Mouse (Mus musculus): ENCODE data around the gene Arhgap4. TPM values are rescaled to one million over a fixed set of nuclear protein-coding genes. Genes with fewer than 3 reads are reported as not detected.

Arhgap4 gene
- polyA plus RNA-seq (2014; fragmentation: Nextera tagmentation; extraction: Ambion mirVana) = 1.7 and 2.1 TPM in 2 replicates

DNA sequence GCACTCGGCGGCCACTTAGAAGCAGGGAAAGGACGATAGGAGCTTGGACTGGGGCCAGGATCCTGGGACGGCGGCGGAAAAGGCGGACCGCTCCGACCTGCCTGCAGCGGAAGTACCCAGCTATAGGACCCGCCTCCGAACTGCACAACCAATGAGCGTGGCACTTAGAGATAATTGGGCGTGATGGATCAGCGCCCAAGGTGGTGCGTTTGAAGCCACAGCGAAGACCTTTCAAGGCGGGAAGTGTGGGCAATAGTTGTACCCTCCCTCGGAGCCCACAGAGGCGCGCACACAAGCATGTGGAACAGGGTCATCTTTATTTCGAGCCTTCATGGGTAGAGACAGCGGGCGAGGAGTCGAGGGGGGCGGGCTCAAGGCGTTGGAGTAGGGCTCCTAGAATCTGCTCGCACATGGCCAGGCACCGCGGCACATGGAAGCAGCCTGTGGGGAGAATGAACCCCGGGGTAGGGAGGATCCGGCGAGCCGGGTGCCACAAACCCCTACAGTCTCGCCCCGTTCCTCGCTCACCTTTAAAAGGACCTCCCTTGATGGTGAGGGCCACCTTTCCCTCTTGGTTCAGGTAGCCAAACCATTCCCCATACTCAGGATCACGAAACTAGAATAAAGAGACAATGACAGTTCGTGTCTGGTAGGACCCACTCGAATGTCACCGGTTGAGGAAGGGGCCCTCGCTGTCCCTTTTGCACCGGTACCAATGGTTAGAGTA is at the start of gene Arhgap4, which contains the start of gene Naa10:
Gene Arhgap4 (minus strand): TSS at position 48 of the 727 bp plus-strand sequence.
Gene Naa10 (minus strand): TSS at position 122 of the 727 bp plus-strand sequence.
- Histone ChIP-seq H3K4me2 (peak within 1 kb of the TSS; percentile 64), H3K27me3 (ENCODE audit: control insufficient read depth, insufficient read depth, low read length) (no peaks in the 10 kb centered on the region), H3K4me1 (ENCODE audit: control insufficient read depth, insufficient read depth, low read length) (no peaks in the 10 kb centered on the region; the same call in 1 of the 2 replicates), H3K9ac (ENCODE audit: low read length) (peak within 1 kb of the TSS; percentile 72), H3K9me3 (ENCODE audit: control insufficient read depth, low read length) (no peaks in the 10 kb centered on the region), H3K36me3 (ENCODE audit: control insufficient read depth, insufficient read depth, low read length) (no peaks in the 10 kb centered on the region; the same call in none of the 2 replicates), H3K27ac (ENCODE audit: low read depth, low read length) (peak within 1 kb of the TSS; percentile 61), H3K4me3 (ENCODE audit: low read depth, low read length) (peak within 1 kb of the TSS; percentile 52)
- whole genome bisulfite sequencing = 15% methylated on average over 43 of the region's 43 CpGs
- DNase-seq (ENCODE audit: low spot score, missing footprints) (peak; percentile 94), ATAC-seq (ENCODE audit: low FRiP score) (peak; percentile 98)

DNA sequence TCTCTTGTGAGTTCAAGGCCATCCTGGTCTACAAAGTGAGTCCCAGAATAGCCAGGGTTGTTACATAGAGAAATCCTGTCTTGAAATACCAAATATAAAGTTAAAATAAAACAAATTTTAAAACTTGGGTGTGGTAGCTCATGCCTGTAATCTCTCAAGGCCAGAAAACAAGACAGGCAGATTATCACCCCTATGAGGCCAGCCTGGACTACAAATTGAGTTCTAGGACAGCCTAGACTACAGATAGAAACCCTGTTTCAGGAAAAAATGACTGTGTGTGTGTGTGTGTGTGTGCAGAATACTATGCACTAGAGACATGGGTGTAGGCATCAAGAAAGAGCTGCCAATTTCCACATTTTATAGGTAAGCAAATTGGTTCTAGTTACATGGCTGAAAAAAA is 49.1 kb upstream of the Arhgap4 start:
- H3K4me2 ChIP-seq = no peak overlapping the region
- H3K9ac ChIP-seq (ENCODE audit: low read length) = no peak overlapping the region
- ATAC-seq (ENCODE audit: low FRiP score) = no peak
- no peaks in the 10 kb centered on the region for H3K36me3 ChIP-seq (ENCODE audit: control insufficient read depth, insufficient read depth, low read length)
- H3K27ac ChIP-seq (ENCODE audit: low read depth, low read length) = no peak overlapping the region
- no peaks in the 10 kb centered on the region for H3K9me3 ChIP-seq (ENCODE audit: control insufficient read depth, low read length)
- H3K4me1 ChIP-seq (ENCODE audit: control insufficient read depth, insufficient read depth, low read length) = 0 out of 2 replicates have a peak, but pooled peaks cover 2% of the 10 kb centered on the region
- DNase-seq (ENCODE audit: low spot score, missing footprints) = no peak
- no peaks in the 10 kb centered on the region for H3K27me3 ChIP-seq (ENCODE audit: control insufficient read depth, insufficient read depth, low read length)
- H3K4me3 ChIP-seq (ENCODE audit: low read depth, low read length) = no peak overlapping the region

DNA sequence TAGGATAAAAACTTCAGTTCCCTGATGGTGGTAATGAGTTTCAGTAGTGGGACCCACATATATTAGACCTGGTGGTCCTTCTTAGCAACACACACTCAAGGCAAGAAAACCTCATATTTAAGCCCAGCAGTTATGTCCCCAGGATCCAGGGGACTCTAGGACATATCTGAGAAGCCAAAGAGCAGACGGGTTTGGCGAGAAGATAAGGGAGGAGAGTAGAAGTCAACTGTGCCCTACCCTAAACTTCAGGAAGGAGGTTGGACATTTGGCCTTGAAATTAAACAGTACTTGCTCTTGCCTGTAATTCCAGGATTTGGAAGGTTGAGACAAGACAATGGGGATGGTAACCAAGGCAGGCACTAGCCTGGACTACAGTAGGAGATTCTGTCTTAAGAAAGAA is 48.1 kb upstream of the Arhgap4 start:
- no peak for ATAC-seq (ENCODE audit: low FRiP score)
- Histone ChIP-seq H3K27me3 (ENCODE audit: control insufficient read depth, insufficient read depth, low read length) (no peaks in the 10 kb centered on the region), H3K9ac (ENCODE audit: low read length) (no peak overlapping the region), H3K4me1 (ENCODE audit: control insufficient read depth, insufficient read depth, low read length) (0 out of 2 replicates have a peak, but pooled peaks cover 2% of the 10 kb centered on the region), H3K27ac (ENCODE audit: low read depth, low read length) (no peak overlapping the region), H3K9me3 (ENCODE audit: control insufficient read depth, low read length) (no peaks in the 10 kb centered on the region), H3K4me2 (no peak overlapping the region), H3K4me3 (ENCODE audit: low read depth, low read length) (no peak overlapping the region), H3K36me3 (ENCODE audit: control insufficient read depth, insufficient read depth, low read length) (no peaks in the 10 kb centered on the region)
- no peak for DNase-seq (ENCODE audit: low spot score, missing footprints)
- WGBS = 88% methylated on average over 2 of the region's 2 CpGs

DNA sequence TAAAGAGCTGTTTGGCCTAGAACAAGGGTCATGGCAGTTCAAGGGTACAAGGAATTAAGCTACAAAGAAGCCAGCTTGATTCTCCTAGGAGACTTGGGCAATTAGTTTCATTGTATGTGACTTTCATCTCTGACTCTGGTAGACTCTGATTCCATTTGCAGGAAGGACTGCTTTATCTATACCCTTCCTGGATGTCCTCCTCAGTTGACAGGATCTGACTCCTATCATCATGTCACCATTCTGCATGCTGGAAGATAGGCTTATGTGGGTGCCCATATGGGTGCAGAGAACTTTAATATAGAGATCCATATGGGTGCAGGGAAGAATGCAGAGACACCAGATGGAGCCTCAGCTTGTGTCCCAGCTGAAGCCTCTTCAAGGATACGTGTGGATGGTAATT is 47.5 kb upstream of the Arhgap4 start:
- H3K27ac ChIP-seq (ENCODE audit: low read depth, low read length) = no peak overlapping the region
- no peaks in the 10 kb centered on the region for H3K9me3 ChIP-seq (ENCODE audit: control insufficient read depth, low read length)
- H3K4me3 ChIP-seq (ENCODE audit: low read depth, low read length) = no peak overlapping the region
- no peak overlapping the region for H3K9ac ChIP-seq (ENCODE audit: low read length)
- 100% methylated on average over 1 of the region's 1 CpGs for WGBS
- no peak for ATAC-seq (ENCODE audit: low FRiP score)
- peaks cover 7% of the 10 kb centered on the region for H3K4me1 ChIP-seq (ENCODE audit: control insufficient read depth, insufficient read depth, low read length)
- H3K36me3 ChIP-seq (ENCODE audit: control insufficient read depth, insufficient read depth, low read length) = no peaks in the 10 kb centered on the region
- H3K27me3 ChIP-seq (ENCODE audit: control insufficient read depth, insufficient read depth, low read length) = no peaks in the 10 kb centered on the region
- no peak for DNase-seq (ENCODE audit: low spot score, missing footprints)
- H3K4me2 ChIP-seq = no peak overlapping the region

DNA sequence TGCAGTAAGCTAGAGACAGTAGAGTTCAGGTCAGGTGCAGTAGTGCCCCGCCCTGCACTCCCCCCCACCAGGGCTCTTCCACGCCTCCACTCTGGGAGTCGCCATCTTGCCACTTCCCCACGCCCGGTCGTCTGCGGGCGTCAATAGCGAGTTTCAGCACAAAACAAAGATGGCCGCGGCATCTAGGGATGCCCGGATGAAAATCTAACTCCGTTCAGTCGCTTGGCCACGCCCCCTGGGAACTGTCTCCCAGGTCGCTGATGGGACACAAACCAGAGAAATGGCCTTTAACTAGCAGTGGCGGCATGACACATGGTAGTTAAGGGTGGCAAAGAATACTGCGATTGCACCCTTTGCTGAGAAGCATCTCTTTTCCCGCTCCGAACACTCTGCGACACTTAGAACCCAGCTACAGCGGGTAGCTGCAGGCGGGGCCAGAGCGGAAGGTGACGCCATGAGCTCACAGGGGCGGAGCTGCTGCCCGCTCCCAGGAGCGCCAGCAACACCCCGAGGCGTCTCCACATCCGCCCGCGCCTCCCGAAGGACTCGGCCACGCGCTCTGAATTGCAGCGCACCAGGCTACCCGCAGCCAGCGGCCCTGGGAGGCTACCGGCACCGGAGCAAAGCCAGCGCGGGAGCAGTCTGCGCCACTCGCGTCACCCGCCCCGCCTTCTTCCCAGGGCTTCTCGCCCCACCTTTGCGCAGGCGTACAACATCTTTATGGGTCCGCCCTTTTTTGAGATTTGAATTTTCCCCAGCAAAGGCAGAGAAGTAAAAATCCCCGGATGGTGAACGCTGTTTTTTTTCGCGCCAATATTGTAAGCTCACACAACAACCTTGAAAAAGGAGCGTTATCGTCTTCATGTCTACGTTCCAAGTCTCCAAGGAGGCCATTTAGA is 45.8 kb upstream of the Arhgap4 start:
- Histone ChIP-seq H3K27me3 (ENCODE audit: control insufficient read depth, insufficient read depth, low read length) (no peaks in the 10 kb centered on the region), H3K9me3 (ENCODE audit: control insufficient read depth, low read length) (no peaks in the 10 kb centered on the region), H3K4me1 (ENCODE audit: control insufficient read depth, insufficient read depth, low read length) (peaks cover 15% of the 10 kb centered on the region), H3K4me3 (ENCODE audit: low read depth, low read length) (peak overlapping the region; percentile 67), H3K9ac (ENCODE audit: low read length) (peak overlapping the region; percentile 75), H3K4me2 (peak overlapping the region; percentile 45), H3K36me3 (ENCODE audit: control insufficient read depth, insufficient read depth, low read length) (no peaks in the 10 kb centered on the region), H3K27ac (ENCODE audit: low read depth, low read length) (peak overlapping the region; percentile 97)
- WGBS = 16% methylated on average over 60 of the region's 60 CpGs
- DNase-seq (ENCODE audit: low spot score, missing footprints) (peak; percentile 98), ATAC-seq (ENCODE audit: low FRiP score) (peak; percentile 88)

DNA sequence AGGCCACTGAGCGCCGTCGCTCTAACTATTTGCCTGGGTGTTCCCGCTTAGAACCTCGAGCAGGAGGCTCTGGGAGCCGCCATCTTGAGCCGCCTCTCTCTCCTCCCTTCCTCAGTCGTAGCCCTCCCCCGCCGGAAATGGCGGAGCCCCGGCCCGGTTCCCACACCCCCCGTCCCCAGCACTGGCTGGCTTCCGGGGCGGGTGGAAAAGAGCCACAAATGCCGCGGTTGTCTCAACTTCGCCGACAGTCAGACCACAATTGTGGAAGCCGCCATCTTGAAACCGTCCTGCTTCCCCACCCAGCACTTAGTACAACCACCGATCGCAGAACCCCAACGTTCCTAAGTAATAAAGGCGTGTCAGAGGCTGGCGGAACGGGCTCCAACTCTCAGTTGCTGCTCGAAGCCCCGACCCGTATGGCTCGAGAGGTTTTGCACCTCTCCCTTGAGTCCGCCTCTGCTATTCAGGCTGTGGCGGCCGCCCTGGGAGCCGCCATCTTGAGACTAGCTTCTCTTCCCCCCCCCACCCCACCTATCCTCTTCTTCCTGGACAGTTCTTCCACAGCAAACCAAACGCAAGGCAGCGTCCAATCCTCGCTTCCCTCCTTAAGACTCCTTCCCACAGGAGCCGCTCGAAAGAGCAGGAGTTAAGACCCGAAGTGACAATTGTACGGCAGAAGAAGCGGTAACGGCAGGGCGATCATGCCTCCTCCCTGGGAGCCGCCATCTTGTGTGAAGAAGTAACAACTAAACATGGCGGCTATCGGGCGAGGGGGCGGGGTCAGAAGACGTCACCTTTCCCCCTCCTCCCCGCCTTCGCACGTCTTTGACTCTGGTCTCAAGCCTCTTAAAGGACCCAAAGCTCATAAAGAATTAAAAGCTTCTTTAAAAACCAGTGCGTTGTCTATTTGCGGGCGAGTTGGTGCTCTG is 44.8 kb upstream of the Arhgap4 start, which contains the start of gene Hcfc1:
Gene Hcfc1 (minus strand): TSS at position 110 of the 929 bp plus-strand sequence.
- Histone ChIP-seq H3K4me2 (peak within 1 kb of the TSS; percentile 61), H3K4me3 (ENCODE audit: low read depth, low read length) (peak within 1 kb of the TSS; percentile 67), H3K36me3 (ENCODE audit: control insufficient read depth, insufficient read depth, low read length) (no peaks in the 10 kb centered on the region), H3K27me3 (ENCODE audit: control insufficient read depth, insufficient read depth, low read length) (no peaks in the 10 kb centered on the region), H3K4me1 (ENCODE audit: control insufficient read depth, insufficient read depth, low read length) (peaks cover 15% of the 10 kb centered on the region), H3K9me3 (ENCODE audit: control insufficient read depth, low read length) (no peaks in the 10 kb centered on the region), H3K9ac (ENCODE audit: low read length) (peak within 1 kb of the TSS; percentile 75), H3K27ac (ENCODE audit: low read depth, low read length) (peak within 1 kb of the TSS; percentile 97)
- peak; percentile 76 for ATAC-seq (ENCODE audit: low FRiP score)
- 18% methylated on average over 48 of the region's 58 CpGs for WGBS
- peak; percentile 97 for DNase-seq (ENCODE audit: low spot score, missing footprints)

DNA sequence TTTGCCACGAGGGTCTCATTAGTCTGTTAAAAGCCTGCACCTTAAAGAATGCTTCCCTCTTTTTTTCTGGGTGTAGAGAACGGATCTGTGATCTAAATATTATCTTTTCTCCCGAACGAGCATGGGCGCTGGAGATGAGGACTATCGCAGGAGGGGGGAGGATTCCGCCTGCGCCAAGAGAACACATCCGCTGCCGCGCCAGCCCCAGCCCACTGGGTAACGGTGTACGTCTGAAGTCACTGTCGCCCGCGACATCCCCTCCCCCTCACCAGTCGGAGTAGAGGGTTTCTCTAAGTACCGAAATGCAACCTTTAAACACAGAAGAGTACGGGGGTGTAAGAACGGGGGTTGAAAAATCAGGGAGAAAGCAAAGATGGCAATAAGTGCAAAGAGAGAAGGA is 43.6 kb upstream of the Arhgap4 start:
- DNase-seq (ENCODE audit: low spot score, missing footprints) (no peak), ATAC-seq (ENCODE audit: low FRiP score) (no peak)
- no peak overlapping the region; the same call in 1 of the 2 replicates for H3K27ac ChIP-seq (ENCODE audit: low read depth, low read length)
- H3K4me1 ChIP-seq (ENCODE audit: control insufficient read depth, insufficient read depth, low read length) = peaks cover 15% of the 10 kb centered on the region
- no peaks in the 10 kb centered on the region for H3K9me3 ChIP-seq (ENCODE audit: control insufficient read depth, low read length)
- no peaks in the 10 kb centered on the region for H3K27me3 ChIP-seq (ENCODE audit: control insufficient read depth, insufficient read depth, low read length)
- H3K4me3 ChIP-seq (ENCODE audit: low read depth, low read length) = peak overlapping the region; percentile 67
- H3K4me2 ChIP-seq = peak overlapping the region; percentile 61
- WGBS = 26% methylated on average over 20 of the region's 20 CpGs
- H3K9ac ChIP-seq (ENCODE audit: low read length) = peak overlapping the region; percentile 75
- no peaks in the 10 kb centered on the region for H3K36me3 ChIP-seq (ENCODE audit: control insufficient read depth, insufficient read depth, low read length)

DNA sequence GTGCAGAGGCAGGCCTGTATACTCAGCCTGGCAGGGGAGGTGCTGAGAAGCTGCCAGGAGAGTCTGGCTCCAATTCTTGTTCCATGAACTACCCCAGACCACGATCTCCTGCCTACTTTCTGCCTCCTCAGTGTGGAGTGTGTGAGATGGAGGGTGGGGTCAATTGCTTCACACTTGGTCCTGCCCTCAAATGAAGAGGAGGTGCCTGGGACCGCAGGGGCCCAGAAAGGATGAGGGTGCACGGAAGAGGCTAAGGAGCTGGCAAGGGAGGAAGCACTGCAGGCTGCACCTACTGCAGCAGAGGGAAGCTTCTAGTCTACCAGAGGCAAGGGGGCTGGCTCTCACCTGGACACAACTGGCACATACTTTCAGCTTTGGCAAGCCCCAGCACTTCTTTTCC is 42.7 kb upstream of the Arhgap4 start:
- DNase-seq (ENCODE audit: low spot score, missing footprints) = no peak
- no peak for ATAC-seq (ENCODE audit: low FRiP score)
- peak overlapping the region; percentile 75 for H3K9ac ChIP-seq (ENCODE audit: low read length)
- H3K27me3 ChIP-seq (ENCODE audit: control insufficient read depth, insufficient read depth, low read length) = no peaks in the 10 kb centered on the region
- H3K9me3 ChIP-seq (ENCODE audit: control insufficient read depth, low read length) = no peaks in the 10 kb centered on the region
- no peak overlapping the region for H3K27ac ChIP-seq (ENCODE audit: low read depth, low read length)
- peaks cover 15% of the 10 kb centered on the region for H3K4me1 ChIP-seq (ENCODE audit: control insufficient read depth, insufficient read depth, low read length)
- no peaks in the 10 kb centered on the region for H3K36me3 ChIP-seq (ENCODE audit: control insufficient read depth, insufficient read depth, low read length)
- peak overlapping the region; percentile 61 for H3K4me2 ChIP-seq
- 43% methylated on average over 3 of the region's 3 CpGs for WGBS
- H3K4me3 ChIP-seq (ENCODE audit: low read depth, low read length) = peak overlapping the region; percentile 67
